Mouse (Mus musculus) heart, embryonic 11.5 days (tissue): Measurements from ENCODE around the gene Igf2bp3. TPM values are rescaled to one million over a fixed set of nuclear protein-coding genes. Genes with fewer than 3 reads are reported as not detected.

Source experiments
- ATAC-seq: fragments of 200-750 bp; cut with Nextera tagmentation; replicated peaks from 2 replicates; pipeline ENCODE4 v1.8.0; 2017; ENCODE audit warnings: moderate library complexity; ENCODE audit not compliant: insufficient number of reproducible peaks, low FRiP score, low TSS enrichment
- H3K27ac ChIP-seq: fragments of 300-500 bp; sonication (generic); 2 replicates; pipeline ENCODE4 v1.5.1; 2014; ENCODE audit warnings: mild to moderate bottlenecking, low read depth, low read length
- H3K27me3 ChIP-seq: fragments of 300-500 bp; sonication (generic); 2 replicates; pipeline ENCODE4 v1.6.1; 2014; ENCODE audit warnings: mild to moderate bottlenecking, low read length, mixed read lengths; ENCODE audit not compliant: control insufficient read depth, insufficient read depth
- H3K36me3 ChIP-seq: fragments of 300-500 bp; sonication (generic); 2 replicates; pipeline ENCODE4 v1.6.1; 2014; ENCODE audit warnings: mild to moderate bottlenecking, low read length, moderate library complexity, mixed read lengths; ENCODE audit not compliant: control insufficient read depth, insufficient read depth
- H3K4me1 ChIP-seq: fragments of 300-500 bp; sonication (generic); 2 replicates; pipeline ENCODE4 v1.6.1; 2014; ENCODE audit warnings: low read length; ENCODE audit not compliant: control insufficient read depth, insufficient read depth
- H3K4me2 ChIP-seq: fragments of 300-500 bp; sonication (generic); 2 replicates; pipeline ENCODE4 v1.6.1; 2014; ENCODE audit warnings: mild to moderate bottlenecking, moderate library complexity
- H3K4me3 ChIP-seq: fragments of 300-500 bp; sonication (generic); 2 replicates; pipeline ENCODE4 v1.5.1; 2014; ENCODE audit warnings: low read depth, low read length
- H3K9ac ChIP-seq: fragments of 300-500 bp; sonication (generic); 2 replicates; pipeline ENCODE4 v1.6.1; 2014; ENCODE audit warnings: mild to moderate bottlenecking, low read depth, low read length, moderate library complexity
- H3K9me3 ChIP-seq: fragments of 300-500 bp; sonication (generic); replicated peaks from 2 replicates; pipeline ENCODE4 v1.6.1; 2016; ENCODE audit warnings: low read length; ENCODE audit not compliant: control insufficient read depth
- WGBS: fragments of 180-500 bp; shearing (Covaris S2); extraction: QIAGEN DNeasy Blood & Tissue Kit; methylation state at CpG from one replicate; pipeline ENCODE4 v1.1.7; 2014; ENCODE audit not compliant: insufficient replicate concordance; 5-methylcytosine and 5-hydroxymethylcytosine counted together
- polyA plus RNA-seq: library from polyadenylated mRNA; unstranded; fragments of >200 nt; fragmentation: Nextera tagmentation; extraction: Ambion mirVana; gene quantifications from 2 replicates; pipeline ENCODE4 v1.2.1, GENCODE M21; 2014

Gene Igf2bp3
- polyA plus RNA-seq, 1 experiment from 2014 or later = 74.4 TPM

DNA sequence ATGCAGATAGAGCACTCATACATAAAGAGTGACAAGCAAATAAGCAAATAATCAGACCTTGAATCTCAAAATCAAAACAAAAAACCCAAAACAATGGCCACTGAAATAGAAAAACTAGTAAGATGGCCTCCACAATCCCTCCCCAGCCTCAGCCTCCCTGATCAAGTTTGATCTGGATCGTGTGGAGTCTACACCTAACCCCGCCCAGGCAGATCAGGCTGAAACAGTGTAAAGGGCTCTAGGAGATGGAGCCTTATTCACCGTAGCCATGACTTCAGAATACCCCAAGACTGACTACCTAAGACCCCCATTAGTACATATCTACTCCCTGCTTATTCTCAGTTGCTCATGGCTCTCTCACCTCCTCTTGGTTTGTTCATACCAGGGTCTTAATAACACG, 41.1 kb downstream of the Igf2bp3 start:
- no peaks in the 10 kb centered on the region for H3K9me3 ChIP-seq
- H3K9ac ChIP-seq = no peak overlapping the region

DNA sequence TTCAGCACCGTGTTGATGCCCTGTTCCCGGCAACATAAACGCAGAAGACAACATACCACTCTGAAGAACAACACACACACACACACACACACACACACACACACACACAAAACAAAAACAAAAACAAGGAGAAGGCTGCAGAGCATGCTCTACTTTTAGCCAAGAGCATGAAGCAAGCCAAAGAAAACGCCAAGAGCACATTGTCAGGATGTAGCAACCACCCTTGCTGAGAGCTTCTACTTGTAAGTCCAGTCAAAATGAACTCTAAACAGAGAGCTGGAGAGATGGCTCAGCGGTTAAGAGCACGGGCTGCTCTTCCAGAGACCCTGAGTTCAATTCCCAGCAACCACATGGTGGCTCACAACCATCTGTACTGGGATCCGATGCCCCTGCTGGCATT, 41.5 kb downstream of the Igf2bp3 start:
- Histone ChIP-seq H3K27me3 (no peaks in the 10 kb centered on the region), H3K4me3 (no peak overlapping the region), H3K36me3 (no peaks in the 10 kb centered on the region), H3K4me2 (no peak overlapping the region), H3K27ac (no peak overlapping the region), H3K4me1 (peaks cover 10% of the 10 kb centered on the region; the same call in 1 of the 2 replicates), H3K9me3 (no peaks in the 10 kb centered on the region), H3K9ac (no peak overlapping the region)
- ATAC-seq = no peak
- 78% methylated on average over 7 of the region's 7 CpGs for WGBS

More for the DNA sequence above, 41.1 kb downstream of the Igf2bp3 start:
- no peak overlapping the region for H3K27ac ChIP-seq
- no peaks in the 10 kb centered on the region for H3K27me3 ChIP-seq
- no peaks in the 10 kb centered on the region for H3K36me3 ChIP-seq
- ATAC-seq = no peak
- H3K4me2 ChIP-seq = no peak overlapping the region
- 80% methylated on average over 4 of the region's 4 CpGs for WGBS
- peaks cover 8% of the 10 kb centered on the region; the same call in 1 of the 2 replicates for H3K4me1 ChIP-seq
- no peak overlapping the region for H3K4me3 ChIP-seq

DNA sequence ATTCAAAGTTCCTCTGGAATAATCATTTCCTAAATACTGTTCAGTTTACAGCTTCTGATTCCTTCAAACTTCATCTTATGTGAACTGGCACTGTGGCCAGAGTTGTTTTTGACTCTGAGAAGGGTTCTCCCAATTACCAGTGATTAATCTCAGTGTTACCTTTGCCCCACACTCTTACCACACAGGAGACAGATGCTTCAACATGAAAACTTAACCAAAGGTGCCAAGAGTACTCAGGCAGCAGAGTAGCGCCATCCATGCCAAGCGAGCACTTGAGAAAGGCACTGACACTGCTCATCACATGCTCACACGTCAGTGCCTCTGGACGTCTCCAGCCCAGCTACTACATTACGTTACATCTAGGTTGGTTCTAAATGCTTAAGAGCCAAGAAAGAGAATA, 43.5 kb downstream of the Igf2bp3 start:
- peaks cover 10% of the 10 kb centered on the region; the same call in 1 of the 2 replicates for H3K4me1 ChIP-seq
- no peak overlapping the region for H3K4me2 ChIP-seq
- WGBS = 87% methylated on average over 5 of the region's 5 CpGs
- no peaks in the 10 kb centered on the region for H3K27me3 ChIP-seq
- no peak overlapping the region for H3K4me3 ChIP-seq
- no peak for ATAC-seq
- no peaks in the 10 kb centered on the region for H3K9me3 ChIP-seq
- no peak overlapping the region for H3K27ac ChIP-seq
- no peaks in the 10 kb centered on the region for H3K36me3 ChIP-seq
- H3K9ac ChIP-seq = no peak overlapping the region

DNA sequence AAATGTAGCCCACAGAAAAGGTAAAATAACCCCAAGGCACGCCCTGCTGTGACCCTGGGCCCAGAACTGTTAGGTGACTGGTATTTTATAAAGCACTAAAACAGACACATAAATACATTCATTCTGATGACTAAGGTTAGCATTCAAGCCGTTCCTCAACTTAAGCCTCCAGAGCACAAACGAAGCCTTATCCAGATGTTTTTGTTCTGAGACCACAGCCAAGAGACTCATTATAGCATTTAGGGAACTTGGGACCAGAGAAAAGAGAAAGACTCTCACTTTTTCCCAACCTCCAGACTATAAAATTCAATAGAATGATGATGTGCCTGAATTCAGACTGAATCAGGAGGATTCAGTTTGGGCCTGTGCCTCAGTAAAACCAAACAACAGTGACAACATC, 46.1 kb downstream of the Igf2bp3 start:
- no peak for ATAC-seq
- H3K9ac ChIP-seq = no peak overlapping the region
- H3K4me3 ChIP-seq = no peak overlapping the region
- 81% methylated on average over 3 of the region's 3 CpGs for WGBS
- no peaks in the 10 kb centered on the region for H3K36me3 ChIP-seq
- H3K9me3 ChIP-seq = no peaks in the 10 kb centered on the region
- H3K4me2 ChIP-seq = no peak overlapping the region
- H3K27me3 ChIP-seq = no peaks in the 10 kb centered on the region
- peaks cover 19% of the 10 kb centered on the region for H3K4me1 ChIP-seq
- no peak overlapping the region for H3K27ac ChIP-seq

DNA sequence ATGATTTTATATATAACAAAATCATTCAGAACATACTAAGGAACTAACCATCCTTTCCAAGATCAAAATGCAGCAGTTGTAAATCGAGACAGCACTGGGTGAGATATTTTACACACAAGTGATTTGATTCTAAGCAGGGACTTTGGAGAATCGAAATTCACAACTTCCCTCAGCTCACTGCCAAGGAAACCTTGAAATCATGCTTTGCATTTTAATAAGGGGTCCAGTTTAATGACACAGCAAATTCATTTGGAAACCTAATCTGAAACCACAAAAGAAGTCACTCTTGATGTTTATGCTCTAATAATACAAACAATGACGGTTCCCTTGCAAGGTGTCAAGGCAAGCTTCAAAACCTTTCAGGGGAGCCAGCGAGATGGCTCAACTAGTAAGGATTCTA, 47.4 kb downstream of the Igf2bp3 start:
- no peaks in the 10 kb centered on the region for H3K36me3 ChIP-seq
- no peak for ATAC-seq
- H3K4me3 ChIP-seq = no peak overlapping the region
- H3K9ac ChIP-seq = no peak overlapping the region
- 80% methylated on average over 4 of the region's 4 CpGs for WGBS
- H3K9me3 ChIP-seq = no peaks in the 10 kb centered on the region
- H3K4me1 ChIP-seq = peaks cover 21% of the 10 kb centered on the region
- H3K4me2 ChIP-seq = no peak overlapping the region
- no peak overlapping the region for H3K27ac ChIP-seq
- no peaks in the 10 kb centered on the region for H3K27me3 ChIP-seq

DNA sequence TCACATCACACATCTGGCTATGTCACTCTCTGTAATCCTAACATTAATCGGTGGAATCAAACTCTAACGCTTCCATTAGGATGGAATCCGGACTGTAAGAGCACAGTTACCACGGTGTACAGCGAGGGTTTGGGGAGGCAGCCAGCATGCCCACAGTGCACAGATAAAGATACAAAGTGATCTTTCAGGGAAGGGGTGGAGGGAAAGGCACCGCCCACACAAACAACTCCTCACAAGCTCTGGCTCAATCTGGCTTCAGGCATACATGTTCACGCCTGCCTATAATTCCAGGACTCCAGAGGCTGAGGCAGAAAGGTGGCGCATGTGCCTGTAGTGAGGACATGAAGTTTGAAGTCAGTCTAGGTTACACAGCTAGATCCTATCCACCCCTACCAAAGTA, 48.4 kb downstream of the Igf2bp3 start:
- peaks cover 26% of the 10 kb centered on the region for H3K4me1 ChIP-seq
- no peak overlapping the region for H3K4me3 ChIP-seq
- no peaks in the 10 kb centered on the region for H3K36me3 ChIP-seq
- H3K9me3 ChIP-seq = no peaks in the 10 kb centered on the region
- no peak overlapping the region for H3K9ac ChIP-seq
- 73% methylated on average over 8 of the region's 8 CpGs for WGBS
- H3K27me3 ChIP-seq = no peaks in the 10 kb centered on the region
- ATAC-seq = no peak
- H3K27ac ChIP-seq = no peak overlapping the region
- no peak overlapping the region for H3K4me2 ChIP-seq

DNA sequence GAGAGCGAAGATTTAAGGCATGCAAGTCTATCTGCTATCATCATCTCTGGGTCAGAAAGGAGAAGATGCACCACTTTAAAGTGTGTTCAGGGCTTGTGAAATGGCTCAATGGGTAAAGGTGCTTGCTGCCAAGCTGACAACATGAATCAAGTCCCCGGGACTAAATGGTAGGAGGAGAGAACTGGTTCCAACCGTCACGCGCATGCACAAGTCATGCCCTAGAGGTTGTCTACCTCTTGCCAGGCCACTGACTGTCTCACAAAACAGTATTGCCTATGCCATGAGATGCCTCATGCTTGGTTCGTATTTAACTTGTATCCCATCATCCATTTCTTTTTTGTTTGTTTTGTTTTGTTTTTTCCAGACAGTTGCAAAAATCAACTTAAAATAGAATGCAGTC, 48.9 kb downstream of the Igf2bp3 start:
- Histone ChIP-seq H3K4me3 (no peak overlapping the region), H3K27ac (no peak overlapping the region), H3K4me1 (peaks cover 26% of the 10 kb centered on the region), H3K9me3 (no peaks in the 10 kb centered on the region), H3K36me3 (no peaks in the 10 kb centered on the region), H3K9ac (no peak overlapping the region), H3K27me3 (no peaks in the 10 kb centered on the region), H3K4me2 (no peak overlapping the region)
- 91% methylated on average over 6 of the region's 6 CpGs for WGBS
- no peak for ATAC-seq

DNA sequence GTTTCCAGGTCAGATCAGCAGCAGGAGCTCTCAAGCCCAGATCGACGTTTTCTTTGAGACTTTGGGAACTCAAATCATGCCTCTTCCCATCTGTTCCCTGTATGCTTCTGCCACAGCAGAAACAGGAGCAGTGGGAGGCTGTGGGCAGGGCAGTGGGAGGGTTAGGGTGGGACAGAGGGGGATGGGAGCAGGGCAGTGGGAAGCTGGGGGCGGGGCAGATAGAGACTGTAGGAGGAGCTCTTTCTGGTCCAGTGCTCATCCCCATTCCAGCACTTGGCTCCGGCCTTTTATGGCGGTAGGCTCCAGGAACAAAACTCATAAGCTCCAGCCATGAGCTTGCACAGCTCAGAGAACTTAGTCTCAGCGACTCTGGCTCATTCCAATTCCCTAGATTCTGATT, 49.7 kb downstream of the Igf2bp3 start:
- H3K27me3 ChIP-seq = no peaks in the 10 kb centered on the region
- no peaks in the 10 kb centered on the region for H3K9me3 ChIP-seq
- H3K27ac ChIP-seq = peak overlapping the region; percentile 41; the same call in 1 of the 2 replicates
- 53% methylated on average over 6 of the region's 6 CpGs for WGBS
- ATAC-seq = no peak
- no peaks in the 10 kb centered on the region for H3K36me3 ChIP-seq
- H3K9ac ChIP-seq = no peak overlapping the region
- H3K4me2 ChIP-seq = no peak overlapping the region
- peaks cover 26% of the 10 kb centered on the region for H3K4me1 ChIP-seq
- H3K4me3 ChIP-seq = no peak overlapping the region

DNA sequence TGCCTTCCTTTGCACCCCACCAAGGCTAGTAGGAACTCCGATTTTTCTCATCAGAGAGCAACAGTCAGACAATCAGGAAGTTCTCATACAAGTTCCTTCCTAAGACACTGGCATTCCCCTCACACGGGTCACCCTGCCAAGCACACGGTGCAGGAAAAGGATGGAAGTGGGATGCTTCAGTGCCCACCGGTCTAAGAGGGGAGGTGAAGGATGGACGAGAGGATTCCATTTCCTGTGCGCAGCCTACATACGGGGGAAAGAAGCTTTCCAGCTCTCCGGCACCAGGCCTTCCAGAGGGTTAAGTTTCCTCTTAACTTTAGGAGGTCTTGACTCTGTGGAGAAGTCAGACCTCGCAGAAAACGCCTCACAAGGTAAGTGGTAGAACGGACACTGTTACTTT, 50.1 kb downstream of the Igf2bp3 start:
- H3K9me3 ChIP-seq = no peaks in the 10 kb centered on the region
- H3K4me1 ChIP-seq = peaks cover 26% of the 10 kb centered on the region
- H3K36me3 ChIP-seq = no peaks in the 10 kb centered on the region
- H3K27me3 ChIP-seq = no peaks in the 10 kb centered on the region
- no peak overlapping the region for H3K4me2 ChIP-seq
- WGBS = 79% methylated on average over 11 of the region's 11 CpGs
- H3K4me3 ChIP-seq = no peak overlapping the region
- no peak overlapping the region for H3K9ac ChIP-seq
- H3K27ac ChIP-seq = peak overlapping the region; percentile 41; the same call in 1 of the 2 replicates
- no peak for ATAC-seq
